Mouse (Mus musculus): Measurements from ENCODE around the gene Klc1. TPM values are rescaled to one million over a fixed set of nuclear protein-coding genes. Genes with fewer than 3 reads are reported as not detected.
A peak's percentile ranks its signal among the peaks of the same experiment; 100 is the strongest.

Gene Klc1
- total RNA-seq, 1 experiment, result 47.9 TPM

DNA sequence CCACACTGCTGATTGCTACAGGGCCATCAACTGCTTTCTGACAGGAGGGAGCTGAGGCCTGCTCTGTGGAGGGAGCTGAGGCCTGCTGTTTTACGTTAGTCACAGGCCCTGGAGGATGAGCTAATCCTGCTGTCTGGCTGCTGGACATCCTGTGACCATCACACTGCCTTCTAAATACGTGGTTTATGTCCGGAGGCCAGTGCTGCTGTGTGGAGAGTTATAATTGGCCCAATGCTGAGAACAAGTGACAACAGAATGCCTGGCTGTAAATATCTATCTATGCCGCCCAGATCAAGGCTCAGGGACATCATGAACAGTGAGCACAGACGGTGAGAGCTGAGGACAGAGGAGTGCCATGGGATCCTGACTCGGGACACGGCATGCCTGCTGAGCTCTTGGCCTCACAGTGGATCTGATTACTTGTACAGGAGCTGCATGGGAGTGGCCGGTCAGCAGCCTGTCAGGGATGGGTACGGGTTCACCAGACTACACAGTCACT lies 89.7 kb downstream of the Klc1 start:
- Histone ChIP-seq H3K27ac (ENCODE audit: insufficient read depth, low read depth, low read length, poor library complexity, severe bottlenecking) (no peak overlapping the region), H3K36me3 (ENCODE audit: control insufficient read depth, insufficient read depth, low read length, poor library complexity, severe bottlenecking) (no peaks in the 10 kb centered on the region), H3K9me3 (ENCODE audit: control insufficient read depth, insufficient read depth, low read depth, low read length) (no peaks in the 10 kb centered on the region), H3K4me1 (ENCODE audit: control insufficient read depth in 2 of 2, insufficient read depth in 2 of 2, low read length in 2 of 2, poor library complexity in 1 of 2) (no peaks in the 10 kb centered on the region), H3K4me3 (ENCODE audit: insufficient read depth in 1 of 2, low read depth in 1 of 2, low read length in 2 of 2, poor library complexity in 1 of 2, severe bottlenecking in 1 of 2) (no peak overlapping the region), H3K9ac (ENCODE audit: insufficient read depth, low read depth, low read length, poor library complexity, severe bottlenecking) (no peak overlapping the region)
- in situ Hi-C loops (cut with MboI; ENCODE audit: low sequenced_read_pairs in 2 of 2, unreplicated experiment in 2 of 2), result no loop called here
- TF ChIP-seq ZC3H11A (IDR thresholded peaks at IDR 0.05; ENCODE audit: borderline replicate concordance, low read depth, low read length) (no peak), HCFC1 (IDR thresholded peaks at IDR 0.05; ENCODE audit: borderline replicate concordance, insufficient read depth, low read length) (no peak), ZNF384 (IDR thresholded peaks at IDR 0.05; ENCODE audit: low read depth, low read length) (no peak), MAFK (IDR thresholded peaks at IDR 0.05; ENCODE audit: insufficient read depth, low read depth, low read length) (no peak), CHD2 (IDR thresholded peaks at IDR 0.05; ENCODE audit: low read depth, low read length) (no peak)
- no peak for DNase-seq (ENCODE audit: low read depth, low spot score)

DNA sequence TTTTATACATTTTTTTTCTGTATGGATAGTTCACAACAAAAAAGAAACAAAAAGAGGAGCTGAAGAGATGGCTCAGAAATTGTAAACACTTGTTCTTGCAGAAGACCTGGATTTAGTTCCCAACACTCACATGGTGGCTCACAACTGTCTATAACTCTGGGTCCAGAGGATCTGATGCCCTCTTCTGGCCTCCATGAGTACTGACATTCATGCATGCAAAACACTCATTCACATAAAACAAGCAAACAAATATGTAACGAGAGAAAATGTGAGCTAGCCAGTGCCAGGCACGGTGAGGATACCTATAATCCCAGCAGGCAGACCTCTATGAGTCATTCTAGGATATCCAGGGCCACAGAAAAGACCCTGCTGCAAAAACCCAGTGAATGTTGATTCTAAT lies 92.6 kb downstream of the Klc1 start:
- Histone ChIP-seq H3K9me3 (ENCODE audit: control insufficient read depth, insufficient read depth, low read depth, low read length) (no peaks in the 10 kb centered on the region), H3K4me3 (ENCODE audit: insufficient read depth in 1 of 2, low read depth in 1 of 2, low read length in 2 of 2, poor library complexity in 1 of 2, severe bottlenecking in 1 of 2) (no peak overlapping the region), H3K9ac (ENCODE audit: insufficient read depth, low read depth, low read length, poor library complexity, severe bottlenecking) (no peak overlapping the region), H3K36me3 (ENCODE audit: control insufficient read depth, insufficient read depth, low read length, poor library complexity, severe bottlenecking) (no peaks in the 10 kb centered on the region), H3K27ac (ENCODE audit: insufficient read depth, low read depth, low read length, poor library complexity, severe bottlenecking) (no peak overlapping the region), H3K4me1 (ENCODE audit: control insufficient read depth in 2 of 2, insufficient read depth in 2 of 2, low read length in 2 of 2, poor library complexity in 1 of 2) (no peaks in the 10 kb centered on the region)
- peak; percentile 25 for DNase-seq (ENCODE audit: low read depth, low spot score)
- in situ Hi-C loops (cut with MboI; ENCODE audit: low sequenced_read_pairs in 2 of 2, unreplicated experiment in 2 of 2), result no loop called here
- no peak for TF ChIP-seq HCFC1 (IDR thresholded peaks at IDR 0.05; ENCODE audit: borderline replicate concordance, insufficient read depth, low read length)
- TF ChIP-seq ZNF384 (IDR thresholded peaks at IDR 0.05; ENCODE audit: low read depth, low read length), result no peak
- no peak for TF ChIP-seq CHD2 (IDR thresholded peaks at IDR 0.05; ENCODE audit: low read depth, low read length)
- no peak for TF ChIP-seq ZC3H11A (IDR thresholded peaks at IDR 0.05; ENCODE audit: borderline replicate concordance, low read depth, low read length)
- TF ChIP-seq MAFK (IDR thresholded peaks at IDR 0.05; ENCODE audit: insufficient read depth, low read depth, low read length), result no peak

DNA sequence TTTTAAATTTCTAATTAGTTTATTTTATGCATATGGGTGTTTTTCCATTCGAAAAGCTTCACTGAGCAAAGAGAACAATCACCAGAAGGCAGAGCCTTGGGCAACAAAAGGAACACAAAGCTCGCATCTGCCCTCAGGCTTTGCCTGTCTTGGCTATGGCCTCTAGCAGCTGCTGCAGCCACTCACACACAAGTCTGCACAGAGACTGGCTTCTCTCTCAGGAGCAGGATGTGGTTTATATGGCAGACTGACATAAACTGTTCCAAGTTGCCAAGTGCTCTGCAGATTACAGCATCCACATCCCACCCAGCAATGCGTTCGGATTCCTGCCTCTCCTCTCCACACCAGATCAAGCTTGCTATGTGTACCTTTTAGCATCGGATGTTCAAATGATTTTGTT lies 93.1 kb downstream of the Klc1 start:
- in situ Hi-C loops (cut with MboI; ENCODE audit: low sequenced_read_pairs in 2 of 2, unreplicated experiment in 2 of 2), result no loop called here
- no peak overlapping the region for H3K27ac ChIP-seq (ENCODE audit: insufficient read depth, low read depth, low read length, poor library complexity, severe bottlenecking)
- peak; percentile 11 for DNase-seq (ENCODE audit: low read depth, low spot score)
- H3K4me1 ChIP-seq (ENCODE audit: control insufficient read depth in 2 of 2, insufficient read depth in 2 of 2, low read length in 2 of 2, poor library complexity in 1 of 2), result no peaks in the 10 kb centered on the region
- H3K9me3 ChIP-seq (ENCODE audit: control insufficient read depth, insufficient read depth, low read depth, low read length), result no peaks in the 10 kb centered on the region
- no peaks in the 10 kb centered on the region for H3K36me3 ChIP-seq (ENCODE audit: control insufficient read depth, insufficient read depth, low read length, poor library complexity, severe bottlenecking)
- no peak overlapping the region for H3K9ac ChIP-seq (ENCODE audit: insufficient read depth, low read depth, low read length, poor library complexity, severe bottlenecking)
- TF ChIP-seq ZC3H11A (IDR thresholded peaks at IDR 0.05; ENCODE audit: borderline replicate concordance, low read depth, low read length) (no peak), CHD2 (IDR thresholded peaks at IDR 0.05; ENCODE audit: low read depth, low read length) (no peak), HCFC1 (IDR thresholded peaks at IDR 0.05; ENCODE audit: borderline replicate concordance, insufficient read depth, low read length) (no peak), ZNF384 (IDR thresholded peaks at IDR 0.05; ENCODE audit: low read depth, low read length) (no peak), MAFK (IDR thresholded peaks at IDR 0.05; ENCODE audit: insufficient read depth, low read depth, low read length) (no peak)
- H3K4me3 ChIP-seq (ENCODE audit: insufficient read depth in 1 of 2, low read depth in 1 of 2, low read length in 2 of 2, poor library complexity in 1 of 2, severe bottlenecking in 1 of 2), result no peak overlapping the region

DNA sequence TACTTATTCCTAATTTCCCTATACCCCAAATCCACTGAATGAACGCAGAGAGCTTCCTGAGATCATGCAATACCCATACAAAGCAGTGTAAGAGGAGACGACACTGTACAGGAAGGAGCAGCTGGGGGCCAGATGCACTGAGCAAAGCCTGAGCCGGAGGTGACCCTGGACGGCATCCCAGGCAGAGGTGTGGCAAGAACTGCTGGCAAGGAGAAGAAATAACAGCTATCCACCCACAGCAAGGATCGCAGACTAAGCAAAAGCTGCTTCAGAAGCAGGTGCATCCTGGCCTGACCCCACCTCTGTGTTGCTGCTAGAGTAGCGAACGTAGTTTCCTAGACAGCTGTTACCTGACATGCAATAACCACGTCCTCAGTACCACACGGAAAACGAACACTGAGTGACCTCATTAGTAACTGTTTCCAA lies 94.4 kb downstream of the Klc1 start:
- TF ChIP-seq MAFK (IDR thresholded peaks at IDR 0.05; ENCODE audit: insufficient read depth, low read depth, low read length) (no peak), ZNF384 (IDR thresholded peaks at IDR 0.05; ENCODE audit: low read depth, low read length) (no peak), HCFC1 (IDR thresholded peaks at IDR 0.05; ENCODE audit: borderline replicate concordance, insufficient read depth, low read length) (no peak), CHD2 (IDR thresholded peaks at IDR 0.05; ENCODE audit: low read depth, low read length) (no peak), ZC3H11A (IDR thresholded peaks at IDR 0.05; ENCODE audit: borderline replicate concordance, low read depth, low read length) (no peak)
- Histone ChIP-seq H3K36me3 (ENCODE audit: control insufficient read depth, insufficient read depth, low read length, poor library complexity, severe bottlenecking) (no peaks in the 10 kb centered on the region), H3K27ac (ENCODE audit: insufficient read depth, low read depth, low read length, poor library complexity, severe bottlenecking) (no peak overlapping the region), H3K9ac (ENCODE audit: insufficient read depth, low read depth, low read length, poor library complexity, severe bottlenecking) (no peak overlapping the region), H3K4me3 (ENCODE audit: insufficient read depth in 1 of 2, low read depth in 1 of 2, low read length in 2 of 2, poor library complexity in 1 of 2, severe bottlenecking in 1 of 2) (no peak overlapping the region), H3K9me3 (ENCODE audit: control insufficient read depth, insufficient read depth, low read depth, low read length) (no peaks in the 10 kb centered on the region), H3K4me1 (ENCODE audit: control insufficient read depth in 2 of 2, insufficient read depth in 2 of 2, low read length in 2 of 2, poor library complexity in 1 of 2) (no peaks in the 10 kb centered on the region)
- in situ Hi-C loops (cut with MboI; ENCODE audit: low sequenced_read_pairs in 2 of 2, unreplicated experiment in 2 of 2), result no loop called here
- no peak for DNase-seq (ENCODE audit: low read depth, low spot score)

DNA sequence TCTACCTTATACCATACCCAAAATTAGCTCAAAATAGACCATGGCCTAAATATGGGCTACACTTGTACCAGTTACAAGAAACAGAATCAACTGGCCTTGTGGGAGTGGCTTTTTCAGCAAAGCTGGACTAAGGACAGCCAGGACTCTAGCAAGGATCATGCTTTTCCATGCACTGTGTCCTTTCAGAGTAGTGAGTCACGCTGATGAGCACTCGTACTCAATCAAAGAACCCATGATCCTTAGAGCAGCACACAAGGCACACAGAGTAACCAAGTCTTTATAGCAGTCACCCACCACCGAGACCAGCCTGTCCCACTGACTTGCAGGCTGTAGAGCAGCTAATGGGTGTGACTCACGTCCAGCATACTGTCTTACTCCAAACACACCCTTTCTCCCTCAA lies 94.9 kb downstream of the Klc1 start:
- H3K4me3 ChIP-seq (ENCODE audit: insufficient read depth in 1 of 2, low read depth in 1 of 2, low read length in 2 of 2, poor library complexity in 1 of 2, severe bottlenecking in 1 of 2), result no peak overlapping the region

More for the DNA sequence above, 94.9 kb downstream of the Klc1 start:
- Histone ChIP-seq H3K9me3 (ENCODE audit: control insufficient read depth, insufficient read depth, low read depth, low read length) (no peaks in the 10 kb centered on the region), H3K27ac (ENCODE audit: insufficient read depth, low read depth, low read length, poor library complexity, severe bottlenecking) (no peak overlapping the region), H3K4me1 (ENCODE audit: control insufficient read depth in 2 of 2, insufficient read depth in 2 of 2, low read length in 2 of 2, poor library complexity in 1 of 2) (no peaks in the 10 kb centered on the region), H3K9ac (ENCODE audit: insufficient read depth, low read depth, low read length, poor library complexity, severe bottlenecking) (no peak overlapping the region), H3K36me3 (ENCODE audit: control insufficient read depth, insufficient read depth, low read length, poor library complexity, severe bottlenecking) (no peaks in the 10 kb centered on the region)
- no peak for TF ChIP-seq MAFK (IDR thresholded peaks at IDR 0.05; ENCODE audit: insufficient read depth, low read depth, low read length)
- no peak for TF ChIP-seq ZC3H11A (IDR thresholded peaks at IDR 0.05; ENCODE audit: borderline replicate concordance, low read depth, low read length)
- no peak for TF ChIP-seq ZNF384 (IDR thresholded peaks at IDR 0.05; ENCODE audit: low read depth, low read length)
- TF ChIP-seq HCFC1 (IDR thresholded peaks at IDR 0.05; ENCODE audit: borderline replicate concordance, insufficient read depth, low read length), result no peak
- TF ChIP-seq CHD2 (IDR thresholded peaks at IDR 0.05; ENCODE audit: low read depth, low read length), result no peak
- in situ Hi-C loops (cut with MboI; ENCODE audit: low sequenced_read_pairs in 2 of 2, unreplicated experiment in 2 of 2), result no loop called here
- no peak for DNase-seq (ENCODE audit: low read depth, low spot score)
